Mouse (Mus musculus) limb, embryonic 10.5 days (tissue): Measurements from ENCODE around the gene Maml2. TPM values are rescaled to one million over a fixed set of nuclear protein-coding genes. Genes with fewer than 3 reads are reported as not detected.

Experiments used
- DNase-seq: peaks from one replicate; pipeline ENCODE4 v3.0.0-alpha.2; 2017; ENCODE audit warnings: low spot score
- H3K27ac ChIP-seq: fragments of 300-500 bp; sonication (generic); 2 replicates; pipeline ENCODE4 v1.5.1; 2016; ENCODE audit warnings: mild to moderate bottlenecking
- H3K27me3 ChIP-seq: fragments of 300-500 bp; sonication (generic); 2 replicates; pipeline ENCODE4 v1.6.1; 2016; ENCODE audit warnings: low read depth, mild to moderate bottlenecking; ENCODE audit not compliant: poor library complexity, severe bottlenecking
- H3K36me3 ChIP-seq: fragments of 300-500 bp; sonication (generic); 2 replicates; pipeline ENCODE4 v1.6.1; 2016; ENCODE audit warnings: mild to moderate bottlenecking, moderate library complexity
- H3K4me1 ChIP-seq: fragments of 300-500 bp; sonication (generic); 2 replicates; pipeline ENCODE4 v1.6.1; 2016
- H3K4me3 ChIP-seq: fragments of 300-500 bp; sonication (generic); 2 replicates; pipeline ENCODE4 v1.5.1; 2016; ENCODE audit warnings: mild to moderate bottlenecking, moderate library complexity
- H3K9me3 ChIP-seq: fragments of 300-500 bp; sonication (generic); replicated peaks from 2 replicates; pipeline ENCODE4 v1.6.1; 2016; ENCODE audit warnings: mild to moderate bottlenecking
- WGBS: fragments of 180-500 bp; shearing (Covaris S2); methylation state at CpG from one replicate; pipeline ENCODE4 v1.1.7; 2016; 5-methylcytosine and 5-hydroxymethylcytosine counted together
- polyA plus RNA-seq: library from polyadenylated mRNA; unstranded; fragments of >200 nt; fragmentation: Nextera tagmentation; extraction: Ambion mirVana; gene quantifications from 2 replicates; pipeline ENCODE4 v1.2.1, GENCODE M21; 2016

The Maml2 gene
- polyA plus RNA-seq, 1 experiment from 2014 or later = 8.0 TPM

DNA sequence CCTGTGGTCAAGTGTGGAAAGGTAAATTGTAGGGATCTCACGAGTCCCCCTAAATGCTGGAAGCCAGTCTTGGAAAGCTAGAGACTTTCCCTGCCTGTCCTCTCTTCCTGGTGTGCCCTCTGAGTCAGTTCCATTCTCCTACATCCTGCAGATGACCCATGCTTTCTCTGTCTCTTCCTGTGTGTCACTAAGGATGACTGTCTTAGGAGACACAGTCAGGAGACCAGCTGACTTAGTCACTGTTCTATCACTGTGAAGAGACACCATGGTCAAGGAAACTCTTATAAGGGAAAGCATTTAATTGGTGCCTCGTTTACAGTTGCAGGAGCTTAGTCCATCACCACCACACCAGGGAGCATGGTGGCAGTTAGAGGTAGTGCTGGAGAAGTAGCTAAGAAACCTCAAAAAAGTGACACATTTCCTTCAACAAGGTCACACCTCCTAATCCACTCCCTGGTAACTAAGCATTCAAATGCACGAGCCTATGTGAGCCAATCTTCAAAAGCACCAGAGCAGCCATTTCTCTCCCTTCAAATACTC, 310.8 kb downstream of the Maml2 start:
- 60% methylated on average over 3 of the region's 3 CpGs for WGBS

DNA sequence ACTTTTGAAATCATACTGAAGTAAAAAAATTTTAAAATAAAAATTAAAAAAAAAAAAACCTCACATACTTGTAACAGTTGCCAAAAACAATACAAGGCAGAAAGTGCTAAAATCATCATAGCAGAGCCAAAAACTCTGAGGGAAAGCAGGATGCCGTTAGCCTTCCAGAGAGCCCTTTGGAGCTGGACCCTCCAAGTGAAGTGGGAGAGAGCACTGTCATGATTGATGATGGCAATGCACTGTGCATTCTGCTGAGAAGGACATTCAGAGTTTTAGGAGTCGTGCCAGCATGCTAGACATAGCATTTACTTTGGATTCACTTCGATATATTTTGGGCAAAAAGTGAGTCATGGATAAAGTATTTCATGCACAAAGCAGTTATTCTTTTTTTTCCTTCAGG, 313.8 kb downstream of the Maml2 start:
- WGBS = 88% methylated on average over 3 of the region's 3 CpGs
- Histone ChIP-seq H3K27me3 (no peaks in the 10 kb centered on the region), H3K4me3 (no peak overlapping the region), H3K9me3 (no peaks in the 10 kb centered on the region), H3K36me3 (no peaks in the 10 kb centered on the region), H3K27ac (no peak overlapping the region), H3K4me1 (peaks cover 25% of the 10 kb centered on the region)
- DNase-seq = no peak

More for the DNA sequence above, 310.8 kb downstream of the Maml2 start:
- Histone ChIP-seq H3K9me3 (no peaks in the 10 kb centered on the region), H3K36me3 (no peaks in the 10 kb centered on the region), H3K27ac (no peak overlapping the region), H3K4me1 (peaks cover 11% of the 10 kb centered on the region; the same call in 1 of the 2 replicates), H3K4me3 (no peak overlapping the region), H3K27me3 (no peaks in the 10 kb centered on the region)
- DNase-seq = no peak

DNA sequence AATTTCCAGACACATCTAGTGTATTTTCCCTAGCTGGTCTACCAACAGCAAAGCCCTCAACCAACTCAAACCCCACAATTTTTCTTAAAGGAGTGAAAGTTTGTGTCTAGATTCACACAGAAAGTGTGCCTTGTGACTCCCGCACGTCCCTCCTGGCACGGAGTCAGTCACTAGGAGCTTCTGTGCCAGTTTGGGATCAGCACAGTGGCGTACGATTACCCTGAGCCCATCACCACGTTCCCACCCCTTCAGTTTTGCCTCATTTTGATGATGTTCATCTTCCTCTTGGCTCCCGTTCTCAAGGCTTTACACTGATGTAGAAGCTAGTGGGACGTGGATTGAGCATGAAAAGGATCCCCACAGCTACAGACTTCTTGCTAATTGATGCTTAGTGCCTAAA, 314.6 kb downstream of the Maml2 start:
- H3K27ac ChIP-seq = peak overlapping the region; percentile 37; the same call in 1 of the 2 replicates
- DNase-seq = no peak
- H3K4me3 ChIP-seq = no peak overlapping the region
- H3K4me1 ChIP-seq = peaks cover 33% of the 10 kb centered on the region
- no peaks in the 10 kb centered on the region for H3K27me3 ChIP-seq
- H3K36me3 ChIP-seq = no peaks in the 10 kb centered on the region
- no peaks in the 10 kb centered on the region for H3K9me3 ChIP-seq
- 82% methylated on average over 8 of the region's 8 CpGs for WGBS

DNA sequence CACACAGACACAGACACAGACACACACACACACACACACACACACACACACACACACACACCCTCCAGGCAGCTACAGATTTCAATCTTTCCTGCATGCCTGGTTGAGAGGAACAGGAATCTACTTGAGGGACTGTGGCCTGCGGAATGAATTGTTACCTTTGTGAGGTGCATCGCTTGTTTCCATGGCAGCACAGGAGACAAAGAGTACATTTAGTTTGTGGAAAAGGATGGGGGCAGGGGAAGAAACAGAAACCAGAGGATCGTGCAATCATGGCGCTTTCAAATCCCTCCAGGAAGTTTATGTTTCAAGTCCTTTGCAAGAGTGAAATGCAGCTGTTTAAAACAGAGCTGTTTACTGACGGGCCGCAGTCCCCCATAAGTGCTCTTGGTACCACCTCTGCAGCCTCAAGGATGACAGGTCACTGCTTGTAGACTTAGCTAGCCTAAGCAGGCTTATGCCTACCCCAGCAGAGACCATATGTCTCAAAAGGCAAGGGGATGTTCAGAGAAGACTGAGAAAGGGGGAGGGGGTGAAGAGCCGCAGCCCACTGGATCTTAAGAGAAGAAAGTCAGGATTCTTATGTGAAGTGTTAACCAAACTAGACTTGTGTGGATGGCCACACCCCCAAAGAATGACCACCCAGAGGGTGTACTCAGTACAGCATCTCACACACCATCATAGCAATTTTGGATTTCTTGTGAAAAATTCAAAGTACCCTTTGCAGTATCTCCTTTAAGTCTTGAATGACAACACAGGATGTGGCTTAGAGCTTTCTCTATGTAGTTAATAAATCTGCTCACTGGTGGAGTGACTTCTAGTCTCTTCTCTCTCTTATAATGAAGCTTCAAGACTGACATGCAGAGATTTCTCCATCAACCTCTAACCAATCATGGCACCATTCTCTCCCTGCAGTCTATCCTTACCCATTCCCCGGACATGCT, 315.8 kb downstream of the Maml2 start:
- Histone ChIP-seq H3K9me3 (no peaks in the 10 kb centered on the region), H3K4me3 (no peak overlapping the region), H3K27me3 (no peaks in the 10 kb centered on the region), H3K36me3 (no peaks in the 10 kb centered on the region), H3K27ac (peak overlapping the region; percentile 61), H3K4me1 (peaks cover 33% of the 10 kb centered on the region)
- DNase-seq = peak; percentile 36
- WGBS = 50% methylated on average over 8 of the region's 8 CpGs

DNA sequence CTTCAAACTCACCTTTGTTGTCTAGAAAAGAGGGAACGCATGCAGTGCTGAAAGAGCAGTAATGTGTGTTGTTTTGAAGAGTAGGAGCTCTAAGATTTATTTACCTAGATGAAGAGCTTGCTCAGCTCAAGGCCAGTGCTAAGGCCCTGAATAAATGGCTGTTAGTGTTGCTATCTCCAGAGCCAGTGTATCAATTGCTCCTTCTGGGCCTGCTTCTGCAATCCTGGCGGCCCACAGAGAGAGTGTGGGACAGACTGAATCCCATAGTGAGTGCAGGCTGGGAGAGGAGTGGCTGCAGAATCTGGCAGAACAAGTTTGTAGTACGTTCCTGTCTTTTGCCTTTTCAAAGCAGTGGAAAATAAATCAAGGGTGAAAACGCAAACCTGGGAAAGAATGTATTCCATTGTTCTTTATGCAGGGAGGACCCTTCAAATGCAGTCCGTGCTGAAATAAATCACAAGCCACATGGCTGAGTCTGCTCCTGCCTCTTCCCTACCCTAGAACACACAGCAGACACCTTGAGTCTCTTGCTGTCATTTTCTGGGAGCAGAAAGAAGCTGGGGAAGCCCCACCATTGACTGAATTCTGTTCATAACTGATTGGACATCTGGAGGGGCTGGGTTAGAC, 318.7 kb downstream of the Maml2 start:
- Histone ChIP-seq H3K9me3 (no peaks in the 10 kb centered on the region), H3K27me3 (no peaks in the 10 kb centered on the region), H3K36me3 (0 out of 2 replicates have a peak, but pooled peaks cover 4% of the 10 kb centered on the region), H3K4me1 (peaks cover 36% of the 10 kb centered on the region), H3K4me3 (no peak overlapping the region), H3K27ac (peak overlapping the region; percentile 68)
- no peak for DNase-seq
- WGBS = 57% methylated on average over 5 of the region's 5 CpGs

DNA sequence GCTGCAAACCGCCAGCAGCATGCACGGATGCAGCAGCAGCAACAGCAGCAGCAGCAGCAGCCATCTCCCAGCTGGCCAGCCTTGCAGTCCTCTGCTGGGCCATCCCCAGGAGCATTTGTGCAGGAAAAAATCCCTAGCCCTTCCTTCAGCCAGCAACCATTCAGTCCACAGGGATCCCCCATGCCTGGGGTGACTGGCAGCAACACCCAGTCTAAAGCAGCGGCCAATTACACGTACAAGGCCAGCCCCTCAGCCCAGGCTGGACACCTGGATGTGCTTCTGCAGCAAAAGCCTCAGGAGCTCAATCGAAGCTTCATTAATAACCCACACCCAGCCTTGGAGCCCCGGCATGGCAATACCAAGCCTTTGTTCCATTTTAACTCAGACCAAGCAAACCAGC, 323.0 kb downstream of the Maml2 start:
- peak overlapping the region; percentile 58; the same call in 1 of the 2 replicates for H3K27ac ChIP-seq
- no peaks in the 10 kb centered on the region for H3K9me3 ChIP-seq
- H3K4me1 ChIP-seq = peaks cover 18% of the 10 kb centered on the region
- WGBS = 77% methylated on average over 6 of the region's 6 CpGs
- 0 out of 2 replicates have a peak, but pooled peaks cover 5% of the 10 kb centered on the region for H3K36me3 ChIP-seq
- H3K27me3 ChIP-seq = no peaks in the 10 kb centered on the region
- DNase-seq = no peak
- no peak overlapping the region for H3K4me3 ChIP-seq

DNA sequence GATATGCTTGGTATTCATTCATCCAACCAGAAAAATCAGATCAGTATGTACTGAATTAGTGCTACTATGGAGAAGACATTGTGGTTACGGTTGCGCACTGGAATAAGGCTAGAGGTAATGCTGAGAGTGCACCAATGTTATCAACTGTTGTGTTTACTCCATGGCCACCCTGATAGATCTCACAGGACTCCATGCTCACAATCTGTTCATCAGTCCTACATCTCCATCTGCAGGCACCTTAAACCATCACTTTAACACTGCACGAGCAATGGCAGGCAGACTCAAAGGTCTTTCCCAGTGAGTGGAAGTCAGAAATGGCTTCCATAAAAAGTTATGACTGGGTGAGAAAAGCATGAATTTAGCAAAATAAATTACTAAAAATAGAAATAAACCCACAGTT, 324.2 kb downstream of the Maml2 start:
- Histone ChIP-seq H3K36me3 (0 out of 2 replicates have a peak, but pooled peaks cover 5% of the 10 kb centered on the region), H3K27me3 (no peaks in the 10 kb centered on the region), H3K9me3 (no peaks in the 10 kb centered on the region), H3K4me3 (no peak overlapping the region), H3K4me1 (peaks cover 8% of the 10 kb centered on the region), H3K27ac (no peak overlapping the region)
- WGBS = 93% methylated on average over 3 of the region's 3 CpGs
- DNase-seq = no peak

DNA sequence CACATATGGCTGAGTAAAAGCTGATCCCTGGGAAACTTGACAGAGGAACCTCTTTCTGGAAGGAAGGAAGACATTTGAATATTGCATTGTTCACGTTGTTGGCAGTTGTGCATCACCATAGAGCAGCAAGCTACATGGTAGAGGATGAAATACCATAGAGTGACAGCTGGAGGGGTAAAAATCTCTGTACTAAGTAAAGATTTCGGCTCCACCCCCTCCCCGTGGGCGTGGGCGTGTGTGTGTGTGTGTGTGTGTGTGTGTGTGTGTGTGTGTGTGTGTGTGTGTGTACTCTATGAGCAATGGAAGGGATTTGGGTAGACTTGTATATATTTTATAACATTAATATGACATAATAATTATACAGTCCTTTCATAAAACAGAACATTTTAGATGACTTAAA, 324.7 kb downstream of the Maml2 start:
- no peak overlapping the region for H3K27ac ChIP-seq
- no peak overlapping the region for H3K4me3 ChIP-seq
- 90% methylated on average over 5 of the region's 5 CpGs for WGBS
- H3K9me3 ChIP-seq = no peaks in the 10 kb centered on the region
- no peak for DNase-seq
- H3K36me3 ChIP-seq = 0 out of 2 replicates have a peak, but pooled peaks cover 5% of the 10 kb centered on the region
- H3K4me1 ChIP-seq = peaks cover 3% of the 10 kb centered on the region
- no peaks in the 10 kb centered on the region for H3K27me3 ChIP-seq

DNA sequence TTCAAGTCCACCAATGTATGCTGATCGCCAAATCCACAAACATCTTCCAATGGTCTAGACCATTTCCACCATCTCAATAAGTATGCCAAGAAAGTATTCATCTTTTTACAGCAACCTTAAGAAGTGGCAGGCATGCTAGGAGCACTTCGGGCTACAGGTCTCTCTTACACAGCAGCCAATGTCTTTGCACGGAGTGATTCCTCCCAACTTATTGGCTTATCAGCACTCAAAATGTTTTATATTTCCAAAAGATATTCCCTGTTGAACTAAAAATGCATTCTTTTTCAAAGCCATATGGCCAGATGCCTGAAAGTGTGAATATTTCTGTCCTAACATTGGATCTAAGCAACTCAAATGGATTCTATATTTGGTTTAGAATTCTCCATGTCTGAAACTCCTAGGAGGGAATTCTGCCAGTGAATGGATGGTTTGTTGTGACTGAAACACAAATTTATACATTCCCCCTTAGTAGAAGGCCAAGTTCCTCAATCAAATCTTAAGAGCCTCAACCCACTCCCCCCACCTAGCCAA, 326.2 kb downstream of the Maml2 start:
- H3K4me3 ChIP-seq = no peak overlapping the region
- WGBS = 97% methylated on average over 3 of the region's 3 CpGs
- H3K27ac ChIP-seq = no peak overlapping the region
- peaks cover 3% of the 10 kb centered on the region for H3K4me1 ChIP-seq
- no peaks in the 10 kb centered on the region for H3K27me3 ChIP-seq
- H3K36me3 ChIP-seq = 0 out of 2 replicates have a peak, but pooled peaks cover 5% of the 10 kb centered on the region
- no peak for DNase-seq
- no peaks in the 10 kb centered on the region for H3K9me3 ChIP-seq

DNA sequence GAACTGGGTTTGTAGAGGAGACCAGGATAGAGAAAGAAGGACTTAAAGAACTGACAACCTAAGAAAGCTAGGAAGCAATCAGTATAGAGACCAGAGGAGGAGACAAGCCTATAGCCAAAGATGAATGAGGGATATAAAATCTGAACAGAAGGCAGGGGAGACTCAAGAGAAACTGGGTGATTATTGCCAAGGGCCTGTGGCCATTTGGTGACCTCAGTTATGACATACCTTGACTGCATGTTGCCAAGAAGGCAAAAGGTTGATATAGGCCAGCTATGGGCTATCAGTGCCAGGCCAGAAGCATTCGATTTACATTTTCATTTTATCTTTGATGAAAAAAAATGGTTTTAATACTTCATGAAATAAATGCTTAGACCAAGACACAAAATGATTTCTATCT, 327.0 kb downstream of the Maml2 start:
- no peak overlapping the region for H3K27ac ChIP-seq
- DNase-seq = no peak
- H3K4me3 ChIP-seq = no peak overlapping the region
- WGBS = 89% methylated on average over 1 of the region's 1 CpGs
- no peaks in the 10 kb centered on the region for H3K9me3 ChIP-seq
- H3K4me1 ChIP-seq = peaks cover 3% of the 10 kb centered on the region
- H3K27me3 ChIP-seq = no peaks in the 10 kb centered on the region
- H3K36me3 ChIP-seq = 0 out of 2 replicates have a peak, but pooled peaks cover 5% of the 10 kb centered on the region

DNA sequence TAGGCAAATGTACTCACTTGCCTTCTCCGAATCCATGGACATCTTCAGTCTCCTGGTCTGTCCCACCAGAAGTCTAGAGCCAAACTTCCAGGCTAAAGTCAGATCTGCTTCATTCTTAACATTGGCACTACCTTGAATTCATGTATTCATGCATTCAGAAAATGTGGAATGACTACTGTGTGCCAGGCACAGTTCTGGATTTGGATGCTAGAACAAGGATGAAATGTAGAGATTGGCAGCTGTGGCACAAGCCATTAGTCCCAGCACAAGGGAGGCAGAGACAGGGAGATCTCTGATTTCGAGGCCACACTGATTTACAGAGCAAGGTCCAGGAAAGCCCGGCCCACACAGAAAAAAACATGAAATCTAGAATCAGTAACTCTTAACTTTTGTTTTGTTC, 327.5 kb downstream of the Maml2 start:
- 93% methylated on average over 3 of the region's 3 CpGs for WGBS
- H3K9me3 ChIP-seq = no peaks in the 10 kb centered on the region
- DNase-seq = no peak
- 0 out of 2 replicates have a peak, but pooled peaks cover 5% of the 10 kb centered on the region for H3K36me3 ChIP-seq
- no peaks in the 10 kb centered on the region for H3K27me3 ChIP-seq
- H3K4me1 ChIP-seq = peaks cover 3% of the 10 kb centered on the region
- no peak overlapping the region for H3K4me3 ChIP-seq
- no peak overlapping the region for H3K27ac ChIP-seq

DNA sequence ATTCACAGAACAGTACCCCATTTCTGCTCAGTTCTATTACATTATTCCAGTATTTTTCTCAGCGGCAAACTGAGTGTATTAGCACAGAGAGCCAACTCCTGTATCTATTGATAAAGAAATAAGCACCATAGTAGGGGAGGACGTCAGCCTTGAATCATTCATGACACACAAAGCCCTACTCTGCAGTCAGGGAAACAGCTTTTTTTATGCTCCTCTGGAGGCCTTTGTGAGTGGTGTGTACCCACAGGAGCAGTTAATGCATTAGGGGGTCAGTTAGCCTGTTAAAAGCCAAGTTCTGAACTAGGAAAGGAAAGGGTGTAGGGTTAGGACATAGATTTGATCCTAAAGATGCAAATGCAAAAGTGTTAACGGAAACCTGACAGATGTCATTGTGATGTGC, 328.7 kb downstream of the Maml2 start:
- no peaks in the 10 kb centered on the region for H3K9me3 ChIP-seq
- WGBS = 90% methylated on average over 3 of the region's 3 CpGs
- no peak overlapping the region for H3K4me3 ChIP-seq
- H3K27me3 ChIP-seq = no peaks in the 10 kb centered on the region
- 0 out of 2 replicates have a peak, but pooled peaks cover 1% of the 10 kb centered on the region for H3K36me3 ChIP-seq
- DNase-seq = no peak
- H3K27ac ChIP-seq = no peak overlapping the region
- no peaks in the 10 kb centered on the region; the same call in 1 of the 2 replicates for H3K4me1 ChIP-seq
